Mouse (Mus musculus) G1E (cell line): ENCODE data around the gene Slc43a3.

Experiments
- CTCF ChIP-seq: IDR thresholded peaks from 2 replicates; pipeline ENCODE4 v1.5.1; 2012; ENCODE audit warnings: low read depth, low read length, inconsistent platforms, mixed read lengths
- GATA1 ChIP-seq: IDR thresholded peaks from 2 replicates; pipeline ENCODE4 v1.6.1; 2012; ENCODE audit warnings: borderline replicate concordance, low read length, inconsistent platforms, mixed read lengths
- GATA2 ChIP-seq: IDR thresholded peaks from 2 replicates; pipeline ENCODE4 v1.6.1; 2012; ENCODE audit warnings: low read depth, low read length, inconsistent platforms, borderline replicate concordance
- POLR2AphosphoS5 ChIP-seq: IDR thresholded peaks from 2 replicates; pipeline ENCODE4 v1.6.1; 2012; ENCODE audit warnings: low read depth, low read length, inconsistent platforms; ENCODE audit not compliant: insufficient replicate concordance

- TF ChIP-seq CTCF, result no peak
- TF ChIP-seq GATA2, result no peak
- TF ChIP-seq POLR2AphosphoS5, result no peak
- no peak for TF ChIP-seq GATA1
Observed at GRCm38 (mm10) chr2:84947154-84947771, 10.9 kb downstream of the Slc43a3 start.
